Mouse (Mus musculus) small intestine, adult 2 months (tissue): ENCODE measurements around the gene Pitpnm3.
A peak's percentile ranks its signal among the peaks of the same experiment; 100 is the strongest.

Source experiments
- CTCF ChIP-seq: fragments of 200-500 bp; IDR thresholded peaks from 2 replicates; pipeline ENCODE4 v1.5.1; 2012; ENCODE audit warnings: low read depth, mild to moderate bottlenecking, control low read depth, inconsistent platforms, low read length, moderate library complexity, mixed read lengths; ENCODE audit not compliant: insufficient replicate concordance, insufficient read length; ENCODE audit errors: extremely low read depth
- POLR2A ChIP-seq: fragments of 200-500 bp; IDR thresholded peaks from 2 replicates; pipeline ENCODE4 v1.6.1; 2012; ENCODE audit warnings: low read depth, mild to moderate bottlenecking, control low read depth, inconsistent platforms, low read length, moderate library complexity

GRCm38 (mm10) chr11:72029143-72029542, 106.4 kb downstream of the Pitpnm3 start:
- TF ChIP-seq POLR2A (no peak), CTCF (peak; percentile 15; the same call in 1 of the 2 replicates)
